Comparison of ENCODE assay signal across 15 mouse cellular contexts in genomic region chr16:45869044-45869443, GRCm38 (mm10).
"Had no signal": no experiment of that assay in that cellular context is flagged by ENCODE, and none has a peak within 500 bp of the region (broad histone marks: within the 10 kb centered on the region; RNA-seq: fewer than 3 reads in every experiment).

No protein-coding gene starts in this region.

- H3K9ac ChIP-seq: lung, embryonic 14.5 days; midbrain, embryonic 13.5 days; midbrain, embryonic 15.5 days; neural tube, embryonic 12.5 days had no signal

- H3K4me2 ChIP-seq: lung, embryonic 14.5 days; midbrain, embryonic 11.5 days; midbrain, embryonic 13.5 days; midbrain, embryonic 15.5 days; neural tube, embryonic 12.5 days had no signal

- H3K27me3 ChIP-seq: megakaryocyte, embryonic 14.5 days; midbrain, embryonic 13.5 days; midbrain, embryonic 15.5 days; neural tube, embryonic 12.5 days had no signal

- H3K4me1 ChIP-seq: megakaryocyte, embryonic 14.5 days; midbrain, embryonic 13.5 days; midbrain, embryonic 15.5 days; neural tube, embryonic 12.5 days had no signal

- H3K4me3 ChIP-seq: megakaryocyte, embryonic 14.5 days; midbrain, embryonic 13.5 days; midbrain, embryonic 15.5 days; neural tube, embryonic 12.5 days had no signal

- H3K9me3 ChIP-seq: megakaryocyte, embryonic 14.5 days; midbrain, embryonic 13.5 days; midbrain, embryonic 15.5 days; neural tube, embryonic 12.5 days had no signal

- H3K36me3 ChIP-seq: midbrain, embryonic 13.5 days; midbrain, embryonic 15.5 days; neural tube, embryonic 12.5 days had no signal

- ATAC-seq: midbrain, embryonic 13.5 days; midbrain, embryonic 15.5 days had no signal

- H3K27ac ChIP-seq: macrophage; midbrain, embryonic 13.5 days; midbrain, embryonic 15.5 days; neural tube, embryonic 12.5 days had no signal

- DNase-seq: lung, adult 18-20 months; lung, embryonic 14.5 days; lung, postnatal 10 days; right cerebral cortex, postnatal 14 days; right cerebral cortex, postnatal 4 days; spleen, adult 18-20 months; thymus, adult 18-20 months; thymus, postnatal 14 days; thymus, postnatal 36 days had no signal
